Mouse (Mus musculus) natural killer cell, adult 2 months (primary cell): ENCODE data around the gene Olfr354.

Experiments
- DNase-seq, 2 experiments: peaks; one replicate each; pipeline ENCODE4 v3.0.0; 2022; ENCODE audit warnings: low spot score in 2 of 2

Olfr354 gene

DNA sequence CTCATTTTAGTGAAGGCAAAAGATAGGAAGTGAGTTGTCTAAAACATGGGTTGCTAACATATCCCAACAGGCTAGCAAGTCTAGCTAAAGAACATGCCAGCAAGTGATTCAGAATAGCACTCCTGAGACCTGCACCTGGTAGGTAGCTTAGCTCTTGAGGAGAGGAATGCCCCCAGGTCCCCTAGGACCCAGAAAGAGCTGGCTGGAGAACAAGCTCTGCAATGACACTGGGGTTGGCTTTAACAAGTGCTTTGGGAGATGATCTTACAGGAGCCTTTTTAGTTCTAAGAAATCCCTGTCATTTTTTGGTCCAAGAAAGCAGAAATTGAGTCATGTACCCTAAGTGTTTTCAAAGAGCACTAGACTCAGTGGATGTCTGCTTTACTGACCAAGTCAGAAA is at the start of gene Olfr354:
Gene Olfr354 (plus strand): TSS at position 301 of the 400 bp plus-strand sequence.
- no peak for DNase-seq

- DNase-seq = no peak
Measured at GRCm38 (mm10) chr2:36862560-36862959, 42.9 kb upstream of the Olfr354 start, which contains the start of gene Olfr351. Gene Olfr351 (minus strand): TSS chr2:36862660.

- no peak for DNase-seq
Measured at GRCm38 (mm10) chr2:36868160-36868559, 37.3 kb upstream of the Olfr354 start, which contains the start of gene Olfr352. Gene Olfr352 (plus strand): TSS chr2:36868460.

- DNase-seq = no peak
Measured at GRCm38 (mm10) chr2:36892836-36893235, 12.6 kb upstream of the Olfr354 start, which contains the start of gene Olfr353. Gene Olfr353 (minus strand): TSS chr2:36892936.

DNA sequence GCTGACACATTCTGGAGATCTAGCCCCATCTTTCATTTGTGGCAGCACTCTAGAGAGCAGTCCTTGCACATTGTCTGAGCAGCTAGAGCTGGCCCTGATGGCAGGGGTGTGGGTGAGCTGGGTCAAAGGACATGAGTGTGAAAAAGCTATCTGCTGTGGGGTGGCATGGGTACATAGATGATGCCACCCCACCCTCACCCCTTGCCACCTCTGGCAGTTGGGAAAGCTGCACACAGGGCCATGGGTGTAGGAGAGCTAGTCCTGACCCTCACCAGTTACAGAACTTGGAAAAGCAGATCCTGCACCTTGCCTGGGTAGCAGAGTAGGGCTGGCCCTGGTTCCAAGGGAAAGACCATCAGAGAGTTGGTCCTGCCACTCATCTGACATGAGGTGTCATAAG is 8.4 kb upstream of the Olfr354 start:
- DNase-seq = no peak

GRCm38 (mm10) chr2:36928797-36929196 is 23.3 kb downstream of the Olfr354 start, which contains the start of gene Olfr355:
Gene Olfr355 (minus strand): TSS chr2:36928897.
- no peak for DNase-seq

- DNase-seq = no peak
Measured at GRCm38 (mm10) chr2:36936821-36937220, 31.3 kb downstream of the Olfr354 start, which contains the start of gene Olfr356. Gene Olfr356 (plus strand): TSS chr2:36937121.
